Mouse (Mus musculus) G1E-ER4 (cell line): ENCODE measurements around the gene Vps11. TPM values are rescaled to one million over a fixed set of nuclear protein-coding genes. Genes with fewer than 3 reads are reported as not detected.

ENCODE experiments used
- GATA1 ChIP-seq: IDR thresholded peaks from one replicate; pipeline ENCODE4 v1.8.0; 2012; ENCODE audit warnings: low read length, inconsistent platforms
- polyA plus RNA-seq: library from polyadenylated mRNA; stranded (reverse); fragments of >175 nt; gene quantifications from 2 replicates; pipeline ENCODE4 v1.2.3, GENCODE M21; 2012

Vps11 gene
- polyA plus RNA-seq: 6.0 and 8.8 TPM in 2 replicates

DNA sequence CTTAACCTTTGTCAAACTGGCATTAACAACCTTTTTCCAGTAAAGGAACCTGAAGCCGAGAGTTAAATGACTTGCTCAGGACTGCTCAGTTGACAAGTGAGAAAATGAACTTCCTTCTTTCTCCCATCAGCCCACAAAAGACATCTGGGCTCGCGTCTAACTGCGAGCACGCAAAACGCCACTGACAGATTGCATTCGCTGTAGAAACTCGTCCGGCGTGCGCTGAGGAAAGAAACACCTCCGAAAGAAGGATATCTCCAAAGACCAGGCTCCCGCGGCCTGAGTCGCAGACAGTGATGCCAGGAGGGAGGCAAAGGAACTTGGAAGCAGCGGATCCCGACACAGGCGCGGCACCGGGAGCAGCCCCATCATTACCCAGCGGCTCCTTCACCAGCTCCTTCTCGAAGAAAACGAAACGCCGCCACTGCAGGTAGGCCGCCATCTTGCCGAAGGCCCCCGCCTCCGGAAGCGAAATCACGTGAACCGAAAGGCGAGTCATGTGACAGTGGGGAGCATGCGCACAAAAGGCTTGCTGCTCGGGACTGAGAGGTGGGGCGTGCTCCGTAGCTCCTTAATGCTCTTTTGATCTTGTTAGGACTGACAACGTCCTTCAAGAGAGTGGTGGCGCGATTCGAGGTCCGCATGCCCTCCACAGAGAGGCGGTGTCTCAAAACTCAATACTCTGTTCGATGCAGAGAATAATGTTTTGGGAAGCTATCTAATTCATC is at the start of gene Vps11:
Vps11 (minus strand) TSS at position 481 of the 728 bp plus-strand sequence.
- no peak for TF ChIP-seq GATA1

- TF ChIP-seq GATA1: no peak
Observed at GRCm38 (mm10) chr9:44410647-44411336, 49.3 kb upstream of the Vps11 start.

- no peak for TF ChIP-seq GATA1
Observed at GRCm38 (mm10) chr9:44407752-44408097, 46.3 kb upstream of the Vps11 start.

GRCm38 (mm10) chr9:44406906-44407751 is 45.7 kb upstream of the Vps11 start, which contains the start of the genes Rps25 and Trappc4:
Gene Rps25 (plus strand): TSS chr9:44407139.
Gene Trappc4 (minus strand): TSS chr9:44407600.
- TF ChIP-seq GATA1: no peak

- TF ChIP-seq GATA1: no peak
Observed at GRCm38 (mm10) chr9:44405011-44405410, 43.5 kb upstream of the Vps11 start.

GRCm38 (mm10) chr9:44401081-44401480 is 39.6 kb upstream of the Vps11 start:
- no peak for TF ChIP-seq GATA1

DNA sequence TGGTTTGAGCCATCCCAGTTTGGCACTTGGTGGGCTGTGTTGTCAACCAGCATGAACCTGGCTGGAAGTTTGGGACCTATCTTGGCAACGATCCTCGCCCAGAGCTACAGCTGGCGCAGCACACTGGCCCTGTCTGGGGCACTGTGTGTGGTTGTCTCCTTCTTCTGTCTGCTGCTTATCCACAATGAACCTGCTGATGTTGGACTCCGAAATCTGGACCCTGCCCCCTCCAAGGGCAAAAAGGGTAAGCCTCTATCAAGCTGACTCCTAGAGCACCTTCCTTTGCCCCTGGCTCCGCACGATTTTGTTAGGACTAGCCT is 38.3 kb upstream of the Vps11 start:
- TF ChIP-seq GATA1: no peak

DNA sequence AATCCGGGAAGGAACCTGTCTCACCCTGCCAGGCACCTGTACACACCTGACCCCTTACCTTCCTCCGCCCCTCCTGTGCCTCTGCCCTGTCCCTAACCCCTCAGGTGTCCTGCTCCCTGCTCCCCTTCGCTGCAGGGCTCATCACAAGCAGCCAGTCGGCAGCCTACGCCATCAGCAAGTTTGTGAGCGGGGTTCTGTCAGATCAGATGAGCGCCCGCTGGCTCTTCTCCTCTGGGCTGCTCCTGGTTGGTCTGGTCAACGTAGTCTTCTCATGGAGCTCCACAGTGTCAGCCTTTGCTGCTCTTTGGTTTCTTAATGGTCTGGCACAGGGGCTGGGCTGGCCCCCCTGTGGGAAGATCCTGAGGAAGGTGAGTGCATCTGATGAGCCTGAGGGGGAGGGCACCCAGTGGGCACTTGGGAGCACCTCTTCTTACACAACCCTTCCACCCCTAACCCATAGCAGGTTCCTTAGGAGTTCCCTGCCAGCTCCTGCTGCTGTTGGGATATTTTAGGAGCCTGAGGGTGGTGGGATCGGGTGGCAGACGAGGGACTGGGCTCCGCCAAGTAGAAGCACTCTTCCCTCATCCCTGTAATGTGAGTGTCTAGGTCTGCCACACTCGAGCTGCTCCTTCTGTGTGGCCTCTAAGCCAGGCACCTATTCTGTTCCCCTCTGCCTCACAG is 37.8 kb upstream of the Vps11 start:
- no peak for TF ChIP-seq GATA1

DNA sequence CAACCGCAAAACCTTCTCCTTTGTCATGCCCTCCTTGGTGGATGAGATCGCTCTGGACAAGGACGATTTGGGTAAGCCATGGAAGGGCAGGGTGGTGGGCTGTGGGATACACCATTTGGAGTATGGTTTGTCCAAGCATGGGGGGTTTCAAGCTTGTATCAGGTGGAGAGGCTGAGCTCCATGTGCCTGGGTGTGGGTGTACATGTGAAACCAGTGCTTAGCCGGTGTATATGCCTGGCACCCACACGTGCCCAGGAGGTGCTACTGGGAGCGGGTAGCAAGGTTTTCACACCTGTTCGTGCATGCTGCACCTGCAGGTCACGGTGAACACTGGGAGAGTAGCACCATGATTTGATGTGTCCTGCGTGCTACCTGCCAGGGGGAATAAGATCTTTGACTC is 37.1 kb upstream of the Vps11 start:
- TF ChIP-seq GATA1: no peak

DNA sequence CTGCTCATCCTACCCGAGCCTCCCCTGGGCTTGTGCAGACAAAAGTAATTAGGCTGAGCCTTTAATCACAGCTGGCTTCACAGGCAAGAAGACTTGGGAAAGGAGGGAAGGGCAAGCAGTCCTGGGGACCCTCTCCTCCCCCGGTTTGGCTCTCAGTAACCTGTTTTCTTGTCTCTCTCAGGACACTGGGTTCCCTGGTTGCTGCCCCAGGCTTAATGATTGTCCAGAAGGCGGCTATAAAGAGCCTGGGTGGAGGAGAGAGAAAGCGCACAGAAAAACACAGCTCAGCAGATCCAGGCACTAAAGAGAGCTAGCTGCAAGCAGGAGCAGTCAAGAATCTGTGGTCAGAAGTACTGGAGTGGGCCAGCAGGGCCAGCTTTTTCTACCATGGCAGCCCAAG is 36.6 kb upstream of the Vps11 start:
- TF ChIP-seq GATA1: no peak

DNA sequence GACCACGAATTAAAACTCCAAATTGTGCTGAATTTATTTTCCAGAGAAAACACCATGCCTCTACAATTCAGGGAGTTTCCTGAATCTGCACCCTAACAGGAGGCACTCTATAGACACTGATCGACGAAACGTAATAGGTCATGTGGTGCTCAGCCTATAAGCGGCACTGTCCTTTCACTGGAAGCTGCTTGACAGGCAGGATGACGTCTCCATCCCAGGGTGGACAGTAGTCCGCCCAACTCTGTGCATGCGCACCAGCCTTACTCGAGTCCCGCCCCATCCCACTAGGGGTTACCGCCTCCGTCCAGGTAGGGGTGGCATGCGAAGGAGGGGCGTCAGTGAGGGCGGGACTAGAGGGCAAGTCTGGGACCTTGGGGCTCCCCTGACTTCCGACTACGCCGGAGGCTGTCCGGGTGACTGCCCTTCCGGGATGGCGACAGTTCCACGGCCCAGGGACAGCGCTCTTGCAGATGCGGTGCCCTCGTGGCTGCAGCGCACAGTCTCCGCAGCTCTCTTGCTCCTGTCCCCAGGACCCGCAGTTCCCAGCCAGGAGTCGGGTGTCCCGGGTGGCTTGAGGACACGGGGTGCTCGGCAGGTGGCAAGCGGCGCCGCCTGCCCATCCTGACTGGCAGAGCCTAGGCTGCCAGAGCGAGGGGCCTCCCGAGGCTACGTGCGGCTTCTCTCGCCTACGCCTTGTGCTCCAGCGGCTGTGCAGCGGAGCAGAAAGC is 35.4 kb upstream of the Vps11 start, which contains the start of gene Slc37a4:
Slc37a4 (plus strand) TSS at position 169 of the 728 bp plus-strand sequence.
- no peak for TF ChIP-seq GATA1

- TF ChIP-seq GATA1: no peak
Observed at GRCm38 (mm10) chr9:44391466-44391865, 30.0 kb upstream of the Vps11 start.

DNA sequence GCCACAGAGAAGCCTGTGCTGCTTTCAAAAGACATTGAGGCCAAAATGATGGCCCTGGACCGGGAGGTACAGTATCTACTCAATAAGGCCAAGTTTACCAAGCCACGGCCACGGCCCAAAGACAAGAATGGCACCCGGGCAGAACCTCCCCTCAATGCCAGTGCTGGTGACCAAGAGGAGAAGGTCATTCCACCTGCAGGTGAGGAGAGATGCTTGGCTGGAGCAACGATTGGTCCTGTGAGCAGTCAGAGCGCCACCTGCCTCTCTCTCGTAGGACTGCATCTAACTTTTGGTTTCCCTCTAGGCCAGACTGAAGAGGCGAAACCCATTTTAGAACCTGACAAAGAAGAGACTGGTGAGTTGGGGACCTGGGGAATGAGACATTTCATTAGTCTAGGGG is 27.8 kb upstream of the Vps11 start:
- no peak for TF ChIP-seq GATA1

- no peak for TF ChIP-seq GATA1
Observed at GRCm38 (mm10) chr9:44387221-44387620, 25.8 kb upstream of the Vps11 start.

DNA sequence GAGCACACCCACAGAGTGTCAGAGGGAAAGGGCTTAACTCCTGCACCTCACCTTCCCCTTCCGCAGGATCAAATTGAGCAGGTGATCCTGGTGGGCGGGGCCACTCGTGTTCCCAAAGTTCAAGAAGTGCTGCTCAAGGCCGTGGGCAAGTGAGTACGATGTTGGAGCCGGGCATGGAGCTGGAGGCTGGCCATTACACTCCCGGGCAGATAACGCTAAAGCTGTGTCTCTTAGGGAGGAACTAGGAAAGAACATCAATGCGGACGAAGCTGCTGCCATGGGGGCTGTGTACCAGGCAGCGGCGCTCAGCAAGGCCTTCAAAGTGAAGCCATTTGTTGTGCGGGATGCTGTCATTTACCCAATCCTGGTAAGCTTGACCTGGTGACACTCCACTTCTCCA is 23.1 kb upstream of the Vps11 start:
- no peak for TF ChIP-seq GATA1

GRCm38 (mm10) chr9:44379862-44380261 is 18.4 kb upstream of the Vps11 start:
- TF ChIP-seq GATA1: no peak
